Mouse (Mus musculus) midbrain, embryonic 11.5 days (tissue): ENCODE measurements around the gene Ankrd23. TPM values are rescaled to one million over a fixed set of nuclear protein-coding genes. Genes with fewer than 3 reads are reported as not detected.

Experiments
- ATAC-seq: fragments of 200-750 bp; cut with Nextera tagmentation; 2 replicates; pipeline ENCODE4 v1.8.0; 2017; ENCODE audit warnings: moderate TSS enrichment, moderate library complexity; ENCODE audit not compliant: low FRiP score
- DNase-seq: peaks from one replicate; pipeline ENCODE4 v3.0.0; 2015; ENCODE audit warnings: low spot score; ENCODE audit errors: missing footprints
- H3K27ac ChIP-seq: fragments of 300-500 bp; sonication (generic); 2 replicates; pipeline ENCODE4 v1.5.1; 2014; ENCODE audit warnings: low read depth, low read length
- H3K27me3 ChIP-seq: fragments of 300-500 bp; sonication (generic); 2 replicates; pipeline ENCODE4 v1.6.1; 2014; ENCODE audit warnings: mild to moderate bottlenecking, low read length, moderate library complexity, mixed read lengths; ENCODE audit not compliant: control insufficient read depth, insufficient read depth
- H3K36me3 ChIP-seq: fragments of 300-500 bp; sonication (generic); 2 replicates; pipeline ENCODE4 v1.6.1; 2014; ENCODE audit warnings: mild to moderate bottlenecking, low read length, moderate library complexity, mixed read lengths; ENCODE audit not compliant: control insufficient read depth, insufficient read depth
- H3K4me1 ChIP-seq: fragments of 300-500 bp; sonication (generic); 2 replicates; pipeline ENCODE4 v1.6.1; 2014; ENCODE audit warnings: low read length; ENCODE audit not compliant: control insufficient read depth, insufficient read depth
- H3K4me2 ChIP-seq: fragments of 300-500 bp; sonication (generic); 2 replicates; pipeline ENCODE4 v1.6.1; 2014; ENCODE audit warnings: mild to moderate bottlenecking, moderate library complexity
- H3K4me3 ChIP-seq: fragments of 300-500 bp; sonication (generic); 2 replicates; pipeline ENCODE4 v1.5.1; 2014; ENCODE audit warnings: low read depth, low read length
- H3K9ac ChIP-seq: fragments of 300-500 bp; sonication (generic); 2 replicates; pipeline ENCODE4 v1.6.1; 2014; ENCODE audit warnings: low read length
- H3K9me3 ChIP-seq: fragments of 300-500 bp; sonication (generic); 2 replicates; pipeline ENCODE4 v1.6.1; 2016; ENCODE audit warnings: low read length; ENCODE audit not compliant: control insufficient read depth
- WGBS: fragments of 180-500 bp; shearing (Covaris S2); extraction: QIAGEN DNeasy Blood & Tissue Kit; methylation state at CpG from one replicate; pipeline ENCODE4 v1.1.7; 2014; 5-methylcytosine and 5-hydroxymethylcytosine counted together
- polyA plus RNA-seq: library from polyadenylated mRNA; unstranded; fragments of >200 nt; fragmentation: Nextera tagmentation; extraction: Ambion mirVana; gene quantifications from 2 replicates; pipeline ENCODE4 v1.2.1, GENCODE M21; 2014

The Ankrd23 gene
- polyA plus RNA-seq, 1 experiment from 2014 or later = 6.0 TPM

DNA sequence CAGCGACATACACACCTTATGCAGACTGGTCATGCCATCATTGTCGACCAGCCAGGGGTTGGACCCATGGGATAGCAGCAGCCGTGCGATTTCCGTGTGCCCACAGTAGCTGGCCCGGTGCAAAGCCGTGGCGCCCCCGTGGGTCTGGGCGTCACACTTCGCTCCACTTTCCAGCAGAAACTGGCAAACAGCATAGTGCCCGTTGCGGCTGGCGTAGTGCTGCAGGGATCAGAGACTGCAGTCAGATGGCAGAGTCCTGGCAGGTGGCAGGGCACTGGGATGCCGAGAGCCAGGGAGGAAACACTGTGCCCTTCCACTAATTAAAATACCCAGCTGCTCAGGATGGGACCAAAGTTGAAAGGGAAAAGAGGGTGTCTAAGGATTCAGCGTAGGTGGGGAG, 5.2 kb upstream of the Ankrd23 start:
- 96% methylated on average over 16 of the region's 16 CpGs for WGBS
- H3K9ac ChIP-seq = no peak overlapping the region

GRCm38 (mm10) chr1:36540807-36541206, 4.1 kb upstream of the Ankrd23 start:
- Histone ChIP-seq H3K9me3 (no peaks in the 10 kb centered on the region), H3K4me1 (no peaks in the 10 kb centered on the region), H3K27ac (no peak overlapping the region), H3K9ac (no peak overlapping the region), H3K4me2 (no peak overlapping the region), H3K4me3 (no peak overlapping the region), H3K36me3 (peaks cover 5% of the 10 kb centered on the region; the same call in 1 of the 2 replicates), H3K27me3 (no peaks in the 10 kb centered on the region)
- DNase-seq (no peak), ATAC-seq (no peak)
- 95% methylated on average over 12 of the region's 12 CpGs for WGBS

More for the DNA sequence above, 5.2 kb upstream of the Ankrd23 start:
- no peak for DNase-seq
- no peaks in the 10 kb centered on the region for H3K9me3 ChIP-seq
- no peak overlapping the region for H3K27ac ChIP-seq
- peaks cover 5% of the 10 kb centered on the region; the same call in 1 of the 2 replicates for H3K36me3 ChIP-seq
- H3K4me2 ChIP-seq = no peak overlapping the region
- peaks cover 6% of the 10 kb centered on the region for H3K4me1 ChIP-seq
- H3K27me3 ChIP-seq = no peaks in the 10 kb centered on the region
- no peak overlapping the region for H3K4me3 ChIP-seq
- ATAC-seq = no peak

- ATAC-seq (no peak), DNase-seq (no peak)
- H3K27ac ChIP-seq = no peak overlapping the region
- H3K27me3 ChIP-seq = no peaks in the 10 kb centered on the region
- no peak overlapping the region for H3K4me2 ChIP-seq
- H3K36me3 ChIP-seq = peaks cover 5% of the 10 kb centered on the region; the same call in 1 of the 2 replicates
- H3K4me1 ChIP-seq = no peaks in the 10 kb centered on the region
- no peak overlapping the region for H3K4me3 ChIP-seq
- no peak overlapping the region for H3K9ac ChIP-seq
- WGBS = 93% methylated on average over 11 of the region's 11 CpGs
- no peaks in the 10 kb centered on the region for H3K9me3 ChIP-seq
Observed at GRCm38 (mm10) chr1:36540132-36540531, 3.4 kb upstream of the Ankrd23 start.

- 67% methylated on average over 9 of the region's 9 CpGs for WGBS
- ATAC-seq = no peak
Observed at GRCm38 (mm10) chr1:36539186-36539585, 2.5 kb upstream of the Ankrd23 start, which contains the start of gene Gm42417. Gene Gm42417, minus strand, starts transcription at chr1:36539429.

DNA sequence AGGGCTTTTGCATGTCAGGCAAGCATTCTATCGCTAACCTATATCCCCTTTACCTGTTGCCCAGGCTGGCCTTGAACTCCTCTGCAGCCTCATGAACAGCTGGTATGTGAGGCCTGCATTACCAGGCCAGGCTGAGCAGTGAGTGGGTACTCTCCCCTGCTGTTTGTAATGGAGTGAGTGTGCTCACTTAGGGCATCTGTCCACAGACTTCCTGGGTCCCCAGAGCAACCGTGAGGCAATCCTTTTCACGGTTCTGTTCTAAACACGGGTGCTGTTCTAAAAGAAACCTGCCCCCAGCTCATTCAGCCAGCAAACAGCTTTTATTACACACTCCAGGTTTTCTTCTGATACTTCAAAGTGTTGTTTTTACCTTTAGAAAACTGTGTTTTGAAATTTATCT, 2.0 kb upstream of the Ankrd23 start:
- Histone ChIP-seq H3K4me1 (no peaks in the 10 kb centered on the region), H3K4me3 (no peak overlapping the region), H3K27ac (no peak overlapping the region), H3K36me3 (peaks cover 5% of the 10 kb centered on the region; the same call in 1 of the 2 replicates), H3K9me3 (no peaks in the 10 kb centered on the region), H3K27me3 (no peaks in the 10 kb centered on the region), H3K4me2 (no peak overlapping the region), H3K9ac (no peak overlapping the region)
- 85% methylated on average over 4 of the region's 4 CpGs for WGBS
- DNase-seq = no peak
- no peak for ATAC-seq

More at GRCm38 (mm10) chr1:36539186-36539585, 2.5 kb upstream of the Ankrd23 start, which contains the start of gene Gm42417:
- Histone ChIP-seq H3K4me2 (no peak within 1 kb of the TSS), H3K27ac (no peak within 1 kb of the TSS), H3K9ac (no peak within 1 kb of the TSS), H3K36me3 (peaks cover 5% of the 10 kb centered on the region; the same call in 1 of the 2 replicates), H3K4me3 (no peak within 1 kb of the TSS), H3K4me1 (no peaks in the 10 kb centered on the region), H3K27me3 (no peaks in the 10 kb centered on the region), H3K9me3 (no peaks in the 10 kb centered on the region)
- DNase-seq = no peak

DNA sequence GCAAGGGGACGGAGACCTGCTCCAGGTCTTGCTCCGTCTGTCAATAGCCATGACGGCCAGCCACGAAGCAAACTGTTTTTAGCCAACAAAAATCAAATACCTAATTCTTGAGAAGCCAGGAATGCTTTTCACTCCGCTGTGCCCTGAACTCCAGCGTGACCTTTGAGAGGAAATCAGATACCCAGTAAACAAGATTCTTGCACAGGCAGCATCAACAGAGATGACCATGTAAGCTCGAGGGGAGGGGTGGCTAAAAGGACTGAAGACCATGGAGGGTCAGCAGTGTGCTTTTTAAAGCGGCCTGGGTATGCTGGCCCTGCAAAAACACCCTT, 320 bp downstream of the Ankrd23 start:
- H3K4me3 ChIP-seq = no peak overlapping the region
- H3K9me3 ChIP-seq = no peaks in the 10 kb centered on the region
- no peak overlapping the region for H3K4me2 ChIP-seq
- no peaks in the 10 kb centered on the region for H3K4me1 ChIP-seq
- H3K27ac ChIP-seq = no peak overlapping the region
- 83% methylated on average over 8 of the region's 8 CpGs for WGBS
- H3K36me3 ChIP-seq = peaks cover 3% of the 10 kb centered on the region; the same call in 1 of the 2 replicates
- no peak overlapping the region for H3K9ac ChIP-seq
- DNase-seq (no peak), ATAC-seq (no peak)
- no peaks in the 10 kb centered on the region for H3K27me3 ChIP-seq

GRCm38 (mm10) chr1:36535477-36536396, 946 bp downstream of the Ankrd23 start:
- no peak overlapping the region for H3K27ac ChIP-seq
- 84% methylated on average over 11 of the region's 11 CpGs for WGBS

GRCm38 (mm10) chr1:36534595-36535058, 2.1 kb downstream of the Ankrd23 start:
- Histone ChIP-seq H3K36me3 (peaks cover 2% of the 10 kb centered on the region; the same call in 1 of the 2 replicates), H3K27ac (no peak overlapping the region)
- WGBS = 85% methylated on average over 6 of the region's 6 CpGs

More at GRCm38 (mm10) chr1:36535477-36536396, 946 bp downstream of the Ankrd23 start:
- Histone ChIP-seq H3K9me3 (no peaks in the 10 kb centered on the region), H3K9ac (no peak overlapping the region), H3K4me3 (no peak overlapping the region), H3K4me2 (no peak overlapping the region), H3K27me3 (no peaks in the 10 kb centered on the region), H3K36me3 (peaks cover 2% of the 10 kb centered on the region; the same call in 1 of the 2 replicates), H3K4me1 (no peaks in the 10 kb centered on the region)
- DNase-seq (no peak), ATAC-seq (no peak)

GRCm38 (mm10) chr1:36533546-36533945, 3.1 kb downstream of the Ankrd23 start:
- Histone ChIP-seq H3K27ac (no peak overlapping the region), H3K36me3 (no peaks in the 10 kb centered on the region), H3K4me2 (no peak overlapping the region), H3K27me3 (no peaks in the 10 kb centered on the region), H3K9ac (no peak overlapping the region), H3K4me1 (no peaks in the 10 kb centered on the region), H3K9me3 (no peaks in the 10 kb centered on the region), H3K4me3 (no peak overlapping the region)
- WGBS = 82% methylated on average over 6 of the region's 6 CpGs
- no peak for DNase-seq
- ATAC-seq = no peak

More at GRCm38 (mm10) chr1:36534595-36535058, 2.1 kb downstream of the Ankrd23 start:
- H3K27me3 ChIP-seq = no peaks in the 10 kb centered on the region
- no peak overlapping the region for H3K4me2 ChIP-seq
- ATAC-seq (no peak), DNase-seq (no peak)
- no peaks in the 10 kb centered on the region for H3K4me1 ChIP-seq
- no peak overlapping the region for H3K4me3 ChIP-seq
- H3K9me3 ChIP-seq = no peaks in the 10 kb centered on the region
- H3K9ac ChIP-seq = no peak overlapping the region
